Mouse (Mus musculus) heart, postnatal 36 days (tissue): ENCODE data around the gene Dnmt3b. TPM values are rescaled to one million over a fixed set of nuclear protein-coding genes. Genes with fewer than 3 reads are reported as not detected.
A peak's percentile ranks its signal among the peaks of the same experiment; 100 is the strongest.
"Not testable (repeated sequence)": the region's sequence is repeated elsewhere in the genome, so short reads cannot be mapped to it uniquely, and the experiment has no call there.

ENCODE experiments used
- DNase-seq, 2 experiments: peaks; one replicate each; pipeline ENCODE4 v3.0.0; 2021 to 2022
- intact Hi-C: fragments of 180-260 bp; cut with DNase I; formaldehyde crosslinking; loops from one replicate; pipeline ENCODE4 v1.15.1; 2025
- total RNA-seq, 2 experiments: library from RNA; stranded (reverse); gene quantifications; 2 replicates each; pipeline ENCODE4 v1.2.3; 2021

Dnmt3b gene
- total RNA-seq, 2 experiments from 2014 or later, result 1.1 to 1.2 TPM

DNA sequence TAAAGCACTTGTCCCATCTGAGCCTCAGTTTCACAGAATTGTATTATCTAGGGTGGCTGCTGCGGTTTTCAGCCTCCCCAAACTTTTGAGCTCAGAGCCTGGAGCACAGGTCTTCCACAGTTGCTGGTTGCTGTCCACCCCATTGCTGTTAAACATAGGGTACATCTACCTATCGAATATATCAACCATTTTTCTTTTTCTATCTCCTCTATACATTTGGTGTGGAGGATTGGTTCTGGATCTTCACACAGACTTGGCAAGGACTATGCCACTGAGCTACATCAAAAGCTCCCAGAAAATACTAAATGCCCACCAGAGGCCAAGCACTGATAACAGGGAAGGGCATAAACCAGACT, 16.4 kb upstream of the Dnmt3b start:
- intact Hi-C loops, result loop anchor here (1.0 kb wide), 1 partner anchor 16 kb away; the partner anchor contains the start of gene Dnmt3b
- DNase-seq, result no peak

DNA sequence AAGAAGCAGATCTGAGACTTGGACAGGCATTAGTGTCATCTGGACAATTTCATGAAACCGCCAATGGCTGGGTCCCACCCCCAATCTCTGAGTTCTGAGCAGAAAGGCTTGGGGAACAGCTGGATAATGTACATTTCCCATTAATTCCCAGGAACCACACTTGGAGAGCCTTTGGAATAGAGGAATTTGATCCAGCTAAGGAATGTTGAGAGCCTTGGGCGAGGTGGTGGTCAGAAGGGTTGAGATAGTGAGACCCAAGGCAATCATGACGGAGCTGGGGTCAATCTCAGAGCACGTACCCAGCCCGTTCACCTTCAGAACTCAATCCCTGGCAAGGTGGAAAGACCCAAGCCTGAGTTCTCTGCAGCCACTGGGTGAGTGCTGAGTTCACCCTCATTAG, 16.0 kb upstream of the Dnmt3b start:
- intact Hi-C loops, result no loop called here
- DNase-seq, result no peak

DNA sequence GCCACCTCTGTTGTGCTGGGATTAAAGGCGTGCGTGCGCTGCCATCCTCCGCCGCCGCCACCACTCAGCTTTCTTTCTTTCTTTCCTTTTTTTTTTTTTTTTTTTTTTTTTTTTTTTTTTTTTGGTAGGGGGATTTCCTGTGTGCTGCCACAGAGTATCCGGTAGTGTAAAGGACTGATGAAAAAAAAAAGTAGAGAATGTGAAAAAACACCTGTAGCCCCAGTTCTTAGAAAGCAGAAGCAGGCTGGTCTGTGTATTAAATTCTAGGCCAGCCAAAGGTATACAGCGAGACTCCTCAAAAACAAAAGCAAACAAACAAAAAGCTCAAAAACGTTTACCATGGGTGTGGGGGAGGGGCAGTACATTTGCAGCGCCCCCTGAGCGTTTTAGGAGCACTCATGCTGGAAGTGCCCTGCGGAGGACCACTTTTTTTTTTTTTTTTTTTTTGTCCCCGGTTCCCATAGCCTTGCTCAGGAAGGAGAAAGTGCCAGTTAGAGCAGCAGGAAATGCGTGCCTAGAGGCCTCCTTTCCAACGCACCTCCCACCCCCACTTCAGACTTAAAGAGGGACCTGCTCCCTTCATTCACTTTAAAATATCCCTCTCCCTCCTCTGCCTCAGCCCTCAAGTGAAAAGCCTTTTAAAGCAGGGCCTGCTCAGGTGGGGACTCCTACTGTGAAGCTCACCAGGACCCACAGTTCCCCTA, 10.1 kb upstream of the Dnmt3b start:
- no peak for DNase-seq
- intact Hi-C loops, result no loop called here

- intact Hi-C loops, result no loop called here
- no peak for DNase-seq
Observed at GRCm38 (mm10) chr2:153642496-153642895, 6.8 kb upstream of the Dnmt3b start.

DNA sequence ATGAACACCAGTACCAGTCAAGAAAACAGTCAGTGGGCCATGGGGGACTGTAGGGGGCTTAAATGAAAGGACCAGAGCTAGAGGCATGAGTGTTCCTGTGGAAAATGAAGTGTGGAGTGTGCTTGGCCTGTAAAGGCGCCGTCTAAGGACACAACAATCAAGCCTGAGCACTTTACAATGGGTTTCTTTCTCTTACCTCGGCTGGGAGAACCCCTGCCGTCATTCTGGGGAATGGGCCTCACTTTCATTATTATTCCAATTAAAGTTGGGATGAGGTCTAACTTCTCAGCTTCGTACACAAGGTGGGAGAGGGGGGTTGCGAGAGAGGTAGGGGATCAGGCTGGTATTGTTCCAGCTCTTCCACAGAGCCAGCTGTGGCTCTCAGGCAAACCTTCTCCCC, 6.3 kb upstream of the Dnmt3b start:
- DNase-seq, result no peak
- intact Hi-C loops, result no loop called here

- intact Hi-C loops, result loop anchor here (1.0 kb wide), 1 partner anchor 17 kb away; the partner anchor contains the start of gene Commd7
- no peak for DNase-seq
Observed at GRCm38 (mm10) chr2:153648773-153649297, 415 bp upstream of the Dnmt3b start.

- intact Hi-C loops, result no loop called here
- no peak for DNase-seq
Observed at GRCm38 (mm10) chr2:153650014-153650687, 901 bp downstream of the Dnmt3b start.

DNA sequence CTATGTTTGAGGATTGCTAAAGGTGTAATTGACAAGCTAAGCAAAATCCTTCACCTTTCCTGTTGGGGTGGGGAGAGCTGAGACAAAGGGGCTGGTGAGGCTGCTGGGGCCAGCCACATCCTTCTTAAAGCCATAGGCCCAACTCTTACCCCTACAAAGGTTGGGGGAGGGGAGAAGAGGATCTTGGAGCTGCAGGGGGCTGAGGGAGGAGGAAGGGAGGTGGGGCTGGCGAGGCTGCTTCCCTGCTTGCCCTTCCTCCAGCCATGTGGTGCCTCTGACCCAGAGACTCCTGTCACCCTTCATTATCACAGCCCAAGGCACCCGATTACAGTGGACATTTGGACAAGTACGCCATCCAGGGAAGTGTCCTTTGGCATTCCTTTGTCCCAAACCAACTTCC, 2.4 kb downstream of the Dnmt3b start:
- DNase-seq, result no peak
- intact Hi-C loops, result no loop called here

- DNase-seq, intact Hi-C loops: not testable (repeated sequence)
Observed at GRCm38 (mm10) chr2:153657659-153658058, 8.4 kb downstream of the Dnmt3b start.

DNA sequence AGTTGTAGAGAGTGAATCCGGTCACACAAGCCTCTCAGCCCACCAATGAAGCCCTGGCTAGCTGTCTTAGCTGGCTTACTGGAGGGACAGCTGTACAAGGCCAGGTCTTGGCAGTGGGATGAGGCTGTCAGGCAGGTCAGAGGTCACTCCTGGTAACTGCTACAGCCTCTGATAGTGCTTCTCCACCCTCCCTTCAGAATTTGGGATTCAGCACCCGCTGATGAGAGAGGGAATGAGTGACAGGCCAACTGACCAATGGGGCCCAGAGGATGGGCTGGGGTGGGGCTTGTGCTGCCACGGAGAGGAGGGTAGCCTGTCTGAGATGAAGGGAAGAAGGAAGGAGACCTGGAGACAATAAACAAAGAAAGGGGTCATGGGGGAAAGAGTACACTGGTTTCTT, 11.4 kb downstream of the Dnmt3b start:
- intact Hi-C loops, result no loop called here

DNA sequence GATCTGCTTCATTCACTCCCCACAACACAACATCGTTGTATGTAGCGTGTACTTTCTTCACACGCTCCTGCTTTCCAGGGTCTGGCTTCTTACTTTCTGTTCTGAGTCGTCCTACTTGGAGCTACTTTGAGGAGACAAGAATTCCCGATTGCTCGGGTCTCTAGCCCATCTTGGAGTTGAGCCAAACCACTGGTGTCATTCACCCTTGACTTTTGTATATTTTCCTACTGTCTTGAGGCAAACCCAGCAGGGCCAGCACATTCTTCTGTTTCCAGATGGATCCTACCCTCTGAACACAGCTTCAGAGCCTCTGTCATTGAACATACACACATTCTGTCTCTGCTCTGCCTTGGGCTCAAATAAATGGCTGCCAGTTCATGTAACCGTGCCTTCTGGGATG, 16.2 kb downstream of the Dnmt3b start:
- intact Hi-C loops, result no loop called here
- DNase-seq, result no peak

More for the DNA sequence above, 11.4 kb downstream of the Dnmt3b start:
- DNase-seq, result no peak

DNA sequence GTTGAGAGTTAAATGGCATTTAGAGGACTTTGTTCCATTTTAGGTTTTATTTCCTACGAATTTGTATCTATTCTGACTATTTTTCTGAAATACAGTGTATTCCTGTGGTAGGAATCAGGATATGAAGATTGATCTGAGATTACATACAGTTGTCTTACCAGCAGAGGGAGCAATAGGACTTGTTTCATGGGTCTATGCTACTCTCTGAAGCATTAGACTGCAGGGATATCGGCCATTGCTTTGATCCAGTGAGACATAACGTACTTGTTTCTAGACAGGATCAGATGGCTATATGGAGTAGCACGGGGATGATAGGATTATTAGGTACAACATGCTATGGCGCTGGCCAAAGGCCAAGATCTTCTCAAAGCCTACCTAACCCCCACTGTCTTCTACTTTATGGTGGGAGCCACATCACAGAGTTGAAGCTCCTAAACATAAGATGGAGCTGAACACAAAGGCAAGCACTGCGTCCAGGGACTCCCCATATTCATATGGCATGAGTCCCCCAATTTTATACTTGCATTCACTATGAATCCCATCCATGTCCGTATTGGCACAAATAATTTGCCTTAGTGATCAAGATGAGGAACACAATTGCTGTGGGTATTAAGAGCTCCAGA, 19.6 kb downstream of the Dnmt3b start:
- peak in 1 of 2 experiments; percentile 7 for DNase-seq
- intact Hi-C loops, result loop anchor here (2.0 kb wide), 1 partner anchor 182 kb away; no protein-coding TSS in a partner anchor

DNA sequence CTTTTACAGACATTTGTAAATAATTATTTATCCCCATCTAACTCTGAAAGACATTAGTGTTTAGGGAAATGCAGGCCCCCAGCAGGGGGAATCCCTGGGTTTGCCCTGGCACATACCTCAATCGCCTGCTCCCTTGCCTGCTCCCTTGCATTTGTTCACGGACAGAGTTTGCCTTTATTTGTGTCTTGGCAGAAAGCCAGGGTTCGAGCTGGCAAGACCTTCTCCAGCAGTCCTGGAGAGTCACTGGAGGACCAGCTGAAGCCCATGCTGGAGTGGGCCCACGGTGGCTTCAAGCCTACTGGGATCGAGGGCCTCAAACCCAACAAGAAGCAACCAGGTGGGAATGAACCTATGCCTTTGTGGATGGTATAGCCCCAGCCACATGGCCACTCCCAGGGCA, 20.9 kb downstream of the Dnmt3b start:
- intact Hi-C loops, result loop anchor here (2.0 kb wide), 1 partner anchor 261 kb away; no protein-coding TSS in a partner anchor
- DNase-seq, result no peak

- intact Hi-C loops, result no loop called here
- no peak for DNase-seq
Observed at GRCm38 (mm10) chr2:153672619-153673018, 23.4 kb downstream of the Dnmt3b start.

DNA sequence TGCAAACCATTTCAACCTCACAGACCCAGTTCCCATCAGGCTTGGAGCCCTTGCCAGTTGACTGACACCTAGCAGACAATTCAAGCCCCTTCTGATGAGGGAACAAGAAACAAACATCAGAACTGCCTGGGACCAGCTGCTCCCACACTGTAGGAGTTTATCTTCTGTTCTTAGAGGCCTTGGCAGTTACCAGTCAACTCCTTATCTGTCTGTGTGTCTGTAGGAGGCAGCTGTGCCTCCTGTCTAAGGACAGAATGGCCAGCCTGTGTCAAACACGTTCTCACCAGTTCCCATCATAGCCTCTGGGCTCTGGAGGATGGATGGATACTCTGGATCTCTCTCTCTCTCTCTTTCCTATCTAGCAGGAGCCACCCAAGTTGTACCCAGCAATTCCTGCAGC, 26.1 kb downstream of the Dnmt3b start:
- intact Hi-C loops, DNase-seq: not testable (repeated sequence)

GRCm38 (mm10) chr2:153676944-153677343, 27.7 kb downstream of the Dnmt3b start:
- intact Hi-C loops, result no loop called here
- DNase-seq, result no peak

DNA sequence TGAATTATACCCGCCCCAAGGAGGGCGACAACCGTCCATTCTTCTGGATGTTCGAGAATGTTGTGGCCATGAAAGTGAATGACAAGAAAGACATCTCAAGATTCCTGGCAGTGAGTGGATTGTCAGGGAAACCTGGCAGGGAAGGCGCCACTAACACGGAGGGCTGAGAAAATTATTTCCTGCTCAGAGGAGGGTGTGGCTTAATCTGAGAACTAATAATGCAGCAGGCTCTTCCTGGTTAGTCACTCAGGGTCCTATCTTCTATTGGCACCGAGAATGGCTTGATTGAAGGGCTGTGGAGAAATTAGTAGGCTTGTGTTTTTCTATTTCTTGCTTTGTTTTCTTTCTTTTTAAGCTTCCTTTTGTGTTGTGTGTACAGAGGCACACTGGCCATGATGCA, 28.3 kb downstream of the Dnmt3b start:
- DNase-seq, result no peak

DNA sequence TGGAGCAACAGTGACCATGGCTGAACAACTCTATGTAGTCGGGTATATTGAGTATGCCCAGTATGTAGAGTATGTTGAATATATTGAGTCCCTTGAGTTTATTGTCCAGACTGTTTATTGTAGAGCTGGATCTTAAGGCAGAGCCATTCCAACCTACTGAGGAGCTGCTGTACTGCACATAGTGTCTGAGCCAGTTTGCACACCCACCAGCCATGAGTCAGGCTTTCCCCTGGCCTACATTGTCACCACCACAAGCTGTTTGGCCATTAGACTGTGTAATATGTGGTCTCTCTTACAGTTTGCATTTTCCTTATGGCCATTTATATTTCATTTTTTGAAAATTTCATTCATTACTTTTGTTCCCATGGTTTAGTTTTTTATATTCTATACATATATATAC, 30.7 kb downstream of the Dnmt3b start:
- intact Hi-C loops, result no loop called here

More for the DNA sequence above, 28.3 kb downstream of the Dnmt3b start:
- intact Hi-C loops, result no loop called here

GRCm38 (mm10) chr2:153693413-153693812, 44.2 kb downstream of the Dnmt3b start:
- intact Hi-C loops, DNase-seq: not testable (repeated sequence)

More for the DNA sequence above, 30.7 kb downstream of the Dnmt3b start:
- no peak for DNase-seq

DNA sequence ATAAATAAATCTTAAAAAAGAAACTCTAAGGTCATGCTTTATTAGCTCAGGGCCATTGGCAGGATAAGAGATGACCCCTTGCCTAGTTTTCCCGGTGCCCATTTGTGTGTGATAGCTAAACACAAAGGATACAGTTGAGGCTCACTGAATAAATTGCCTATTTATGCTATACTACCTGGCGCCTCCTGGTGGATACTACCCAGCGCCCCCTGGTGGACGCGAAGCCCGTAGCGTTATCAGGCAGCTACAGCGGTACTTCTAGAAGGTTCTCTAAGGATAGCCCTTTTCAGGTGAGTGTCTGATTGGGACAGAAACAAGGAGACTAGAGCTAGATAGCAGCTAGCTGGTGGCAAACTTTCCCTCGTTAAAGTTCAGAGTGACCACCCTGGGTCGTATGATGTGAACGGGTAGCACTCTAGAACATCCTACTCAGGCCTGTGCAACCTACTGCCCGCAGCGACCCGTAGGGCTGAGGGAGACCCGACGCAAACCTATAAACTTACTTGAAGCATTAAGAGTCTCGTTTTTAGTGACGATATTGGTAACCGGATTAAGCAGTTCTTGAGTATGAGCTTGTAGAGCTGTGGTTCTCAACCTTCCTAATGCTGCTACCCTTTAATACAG, 45.3 kb downstream of the Dnmt3b start:
- peak; percentile 27 to 61 for DNase-seq
- intact Hi-C loops, result no loop called here

DNA sequence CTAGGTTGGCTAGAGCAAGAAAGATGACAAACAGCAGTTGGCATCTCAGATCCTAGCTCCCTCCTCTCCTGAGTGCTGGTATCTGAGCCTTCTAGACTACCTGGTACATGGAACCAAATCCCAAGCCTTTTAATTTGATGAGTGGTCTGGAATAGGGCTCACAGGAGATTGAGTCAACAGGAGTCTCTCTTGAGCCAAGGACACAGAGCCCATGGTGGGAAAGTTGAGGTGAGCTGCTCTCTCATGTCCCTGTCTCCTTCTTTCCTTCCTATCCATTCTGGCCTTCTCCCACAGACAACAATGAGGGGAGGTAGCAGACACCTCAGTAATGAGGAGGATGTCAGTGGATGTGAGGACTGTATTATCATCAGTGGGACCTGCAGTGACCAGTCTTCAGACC, 47.1 kb downstream of the Dnmt3b start, which contains the start of gene Dnmt3c:
Gene Dnmt3c, plus strand, starts transcription at position 301 of the 400 bp plus-strand sequence.
- intact Hi-C loops, result no loop called here
- DNase-seq, result no peak
